Mouse (Mus musculus): ENCODE results near the gene Syt3. TPM values are rescaled to one million over a fixed set of nuclear protein-coding genes. Genes with fewer than 3 reads are reported as not detected.

Gene Syt3
- polyA plus RNA-seq, 1 experiment from 2014 or later = 61.8 TPM

DNA sequence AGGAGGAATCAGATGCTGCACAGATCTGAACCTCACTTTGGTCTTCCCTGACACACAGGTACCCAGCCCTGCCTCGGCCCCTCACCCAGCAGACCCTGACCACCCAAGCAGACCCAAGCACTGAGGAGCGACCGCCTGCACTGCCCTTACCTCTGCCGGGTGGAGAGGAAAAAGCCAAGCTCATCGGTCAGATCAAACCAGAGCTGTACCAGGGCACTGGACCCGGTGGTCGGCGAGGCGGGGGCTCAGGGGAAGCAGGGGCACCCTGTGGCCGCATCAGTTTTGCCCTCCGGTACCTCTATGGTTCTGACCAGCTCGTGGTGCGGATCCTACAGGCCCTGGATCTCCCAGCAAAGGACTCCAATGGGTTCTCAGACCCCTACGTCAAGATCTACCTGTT is 8.4 kb downstream of the Syt3 start:
- Histone ChIP-seq H3K4me2 (replicated peaks) (no peak overlapping the region), H3K9me3 (ENCODE audit: control insufficient read depth, low read length) (no peaks in the 10 kb centered on the region), H3K27me3 (ENCODE audit: control insufficient read depth, insufficient read depth, low read length) (no peaks in the 10 kb centered on the region), H3K4me1 (replicated peaks; ENCODE audit: control insufficient read depth, insufficient read depth, low read length) (no peaks in the 10 kb centered on the region), H3K4me3 (replicated peaks; ENCODE audit: low read length) (no peak overlapping the region), H3K27ac (no peak overlapping the region), H3K36me3 (replicated peaks; ENCODE audit: control insufficient read depth, insufficient read depth) (no peaks in the 10 kb centered on the region), H3K9ac (no peak overlapping the region)
- 86% methylated on average over 14 of the region's 14 CpGs for WGBS
- no peak for DNase-seq (ENCODE audit: low spot score)
- ATAC-seq (ENCODE audit: low FRiP score) = no peak

DNA sequence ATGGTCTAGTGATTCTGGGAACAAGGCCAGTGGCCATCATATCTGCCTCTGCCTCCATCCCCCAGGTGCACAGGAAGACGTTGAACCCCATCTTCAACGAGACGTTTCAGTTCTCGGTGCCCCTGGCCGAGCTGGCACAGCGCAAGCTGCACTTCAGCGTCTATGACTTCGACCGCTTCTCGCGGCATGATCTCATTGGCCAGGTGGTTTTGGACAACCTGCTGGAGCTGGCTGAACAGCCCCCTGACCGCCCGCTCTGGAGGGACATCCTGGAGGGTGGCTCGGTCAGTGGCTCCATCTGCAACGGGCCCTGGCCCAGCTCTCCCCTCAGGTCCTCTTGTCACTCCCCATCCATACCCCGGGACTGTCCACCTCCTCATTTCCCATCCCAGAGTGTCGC is 9.4 kb downstream of the Syt3 start:
- no peak overlapping the region for H3K27ac ChIP-seq
- WGBS = 94% methylated on average over 17 of the region's 17 CpGs
- no peaks in the 10 kb centered on the region for H3K9me3 ChIP-seq (ENCODE audit: control insufficient read depth, low read length)
- no peak for ATAC-seq (ENCODE audit: low FRiP score)
- H3K9ac ChIP-seq = no peak overlapping the region
- no peak for DNase-seq (ENCODE audit: low spot score)
- H3K4me2 ChIP-seq (replicated peaks) = no peak overlapping the region
- no peaks in the 10 kb centered on the region for H3K36me3 ChIP-seq (replicated peaks; ENCODE audit: control insufficient read depth, insufficient read depth)
- no peak overlapping the region for H3K4me3 ChIP-seq (replicated peaks; ENCODE audit: low read length)
- no peaks in the 10 kb centered on the region for H3K27me3 ChIP-seq (ENCODE audit: control insufficient read depth, insufficient read depth, low read length)
- H3K4me1 ChIP-seq (replicated peaks; ENCODE audit: control insufficient read depth, insufficient read depth, low read length) = no peaks in the 10 kb centered on the region

DNA sequence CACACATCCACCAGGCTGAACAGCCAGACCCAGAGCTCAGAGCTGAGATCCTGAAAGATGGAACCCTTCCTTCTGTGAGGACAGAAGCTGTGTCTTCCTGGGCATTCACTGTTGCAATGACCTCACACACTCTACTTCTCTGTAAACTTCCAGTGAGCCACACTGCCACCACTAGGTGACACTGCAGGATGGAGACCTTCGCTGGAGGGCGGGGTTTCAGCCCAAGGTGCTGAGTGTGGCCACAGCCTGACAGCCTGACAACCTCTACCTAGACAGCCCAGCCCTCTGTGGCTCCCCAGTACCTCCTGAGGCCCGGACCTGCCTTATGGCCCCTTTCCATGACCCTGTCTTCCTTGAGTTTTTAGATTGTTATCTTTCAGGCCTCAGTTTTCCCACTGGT is 14.7 kb downstream of the Syt3 start:
- H3K27ac ChIP-seq = no peak overlapping the region
- no peaks in the 10 kb centered on the region for H3K9me3 ChIP-seq (ENCODE audit: control insufficient read depth, low read length)
- ATAC-seq (ENCODE audit: low FRiP score) (peak; percentile 54), DNase-seq (ENCODE audit: low spot score) (peak; percentile 68)
- 21% methylated on average over 3 of the region's 3 CpGs for WGBS
- no peak overlapping the region for H3K4me2 ChIP-seq (replicated peaks)
- no peak overlapping the region for H3K4me3 ChIP-seq (replicated peaks; ENCODE audit: low read length)
- H3K9ac ChIP-seq = 0 out of 2 replicates have a peak overlapping the region, but pooled peaks have one; percentile 4
- no peaks in the 10 kb centered on the region for H3K36me3 ChIP-seq (replicated peaks; ENCODE audit: control insufficient read depth, insufficient read depth)
- H3K27me3 ChIP-seq (ENCODE audit: control insufficient read depth, insufficient read depth, low read length) = no peaks in the 10 kb centered on the region
- no peaks in the 10 kb centered on the region for H3K4me1 ChIP-seq (replicated peaks; ENCODE audit: control insufficient read depth, insufficient read depth, low read length)

DNA sequence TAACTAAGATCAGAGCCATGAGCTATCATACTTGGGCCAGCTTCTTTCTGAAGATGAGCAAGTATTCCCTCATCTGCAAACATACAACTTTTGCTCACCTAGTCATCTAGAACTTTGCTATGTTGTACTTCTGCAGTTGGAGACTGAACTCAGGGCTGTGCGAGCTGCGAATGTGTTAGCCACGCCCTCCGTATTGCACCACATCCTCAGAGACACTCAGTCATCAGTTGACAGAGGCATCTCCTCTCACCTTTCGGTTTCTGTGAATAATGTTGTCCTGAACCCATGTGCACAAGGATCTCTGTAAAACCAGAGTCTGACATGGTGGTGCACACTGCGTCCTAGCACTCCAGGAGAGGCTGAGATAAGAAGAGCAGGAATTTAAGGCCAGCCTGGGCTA is 17.8 kb downstream of the Syt3 start:
- WGBS = 88% methylated on average over 6 of the region's 6 CpGs
- peaks cover 3% of the 10 kb centered on the region; the same call in 1 of the 2 replicates for H3K4me1 ChIP-seq (replicated peaks; ENCODE audit: control insufficient read depth, insufficient read depth, low read length)
- DNase-seq (ENCODE audit: low spot score) = no peak

DNA sequence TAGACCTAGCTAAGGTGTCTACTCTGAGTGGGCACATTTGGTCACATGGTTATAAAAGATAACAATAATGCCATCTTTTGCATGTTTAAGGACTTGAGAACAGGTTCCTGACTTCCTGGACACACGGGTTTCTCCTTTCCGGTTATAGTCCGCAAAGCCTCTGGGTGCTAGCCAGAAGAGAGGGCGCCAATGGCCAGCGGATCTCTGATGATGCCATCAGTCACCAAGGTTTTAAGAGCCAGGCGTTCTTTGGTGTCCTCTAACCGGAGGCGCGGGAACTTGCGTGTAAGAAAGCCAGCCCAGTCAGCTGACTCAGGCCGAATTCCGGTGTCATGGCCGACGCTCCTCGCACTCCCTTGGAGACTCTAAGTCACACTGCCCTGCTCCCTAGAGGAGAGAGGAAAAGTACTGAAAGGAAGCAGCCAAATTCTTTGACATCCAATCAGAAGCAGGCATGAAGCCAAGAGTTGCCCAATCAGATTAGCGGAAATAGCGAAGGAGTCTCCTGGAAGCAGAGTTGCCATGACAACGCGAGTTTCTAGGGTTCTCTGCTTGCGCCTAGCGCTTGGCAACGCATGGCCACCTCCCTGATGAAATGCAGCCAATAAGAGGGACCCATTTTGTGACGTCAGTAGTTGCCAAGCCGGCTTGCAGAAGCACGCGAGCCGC is 21.6 kb downstream of the Syt3 start:
- H3K9ac ChIP-seq = no peak overlapping the region

More for the DNA sequence above, 17.8 kb downstream of the Syt3 start:
- Histone ChIP-seq H3K4me2 (replicated peaks) (no peak overlapping the region), H3K36me3 (replicated peaks; ENCODE audit: control insufficient read depth, insufficient read depth) (no peaks in the 10 kb centered on the region), H3K27ac (no peak overlapping the region), H3K9me3 (ENCODE audit: control insufficient read depth, low read length) (no peaks in the 10 kb centered on the region), H3K27me3 (ENCODE audit: control insufficient read depth, insufficient read depth, low read length) (no peaks in the 10 kb centered on the region), H3K4me3 (replicated peaks; ENCODE audit: low read length) (no peak overlapping the region), H3K9ac (no peak overlapping the region)
- no peak for ATAC-seq (ENCODE audit: low FRiP score)

DNA sequence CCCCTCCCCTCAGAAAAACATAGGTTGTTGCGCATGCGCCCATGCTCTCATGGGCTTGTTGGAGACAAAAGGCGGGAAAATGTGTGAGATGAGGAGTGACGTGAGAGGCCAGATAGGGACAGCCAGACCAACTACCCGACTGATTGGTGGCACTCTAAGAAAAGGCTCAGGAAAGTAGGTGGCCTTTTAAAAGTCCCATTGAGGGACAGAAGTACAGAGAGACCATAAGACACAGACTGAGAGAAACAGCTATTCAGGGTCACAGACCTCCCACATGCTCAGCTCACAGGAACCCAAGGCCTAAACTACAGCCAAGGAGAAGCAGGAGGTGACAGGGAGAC is 22.1 kb downstream of the Syt3 start:
- ATAC-seq (ENCODE audit: low FRiP score) (no peak), DNase-seq (ENCODE audit: low spot score) (no peak)
- Histone ChIP-seq H3K4me1 (replicated peaks; ENCODE audit: control insufficient read depth, insufficient read depth, low read length) (peaks cover 3% of the 10 kb centered on the region; the same call in 1 of the 2 replicates), H3K27me3 (ENCODE audit: control insufficient read depth, insufficient read depth, low read length) (no peaks in the 10 kb centered on the region), H3K27ac (no peak overlapping the region), H3K9me3 (ENCODE audit: control insufficient read depth, low read length) (no peaks in the 10 kb centered on the region), H3K4me2 (replicated peaks) (peak overlapping the region; percentile 13; the same call in 1 of the 2 replicates), H3K36me3 (replicated peaks; ENCODE audit: control insufficient read depth, insufficient read depth) (no peaks in the 10 kb centered on the region), H3K4me3 (replicated peaks; ENCODE audit: low read length) (no peak overlapping the region), H3K9ac (no peak overlapping the region)
- 0% methylated on average over 5 of the region's 5 CpGs for WGBS

More for the DNA sequence above, 21.6 kb downstream of the Syt3 start:
- H3K4me2 ChIP-seq (replicated peaks) = peak overlapping the region; percentile 50
- peak overlapping the region; percentile 27 for H3K4me3 ChIP-seq (replicated peaks; ENCODE audit: low read length)
- ATAC-seq (ENCODE audit: low FRiP score) (peak; percentile 97), DNase-seq (ENCODE audit: low spot score) (peak; percentile 100)
- peak overlapping the region; percentile 75 for H3K27ac ChIP-seq
- H3K4me1 ChIP-seq (replicated peaks; ENCODE audit: control insufficient read depth, insufficient read depth, low read length) = peaks cover 3% of the 10 kb centered on the region; the same call in 1 of the 2 replicates
- 2% methylated on average over 27 of the region's 27 CpGs for WGBS
- H3K36me3 ChIP-seq (replicated peaks; ENCODE audit: control insufficient read depth, insufficient read depth) = no peaks in the 10 kb centered on the region
- no peaks in the 10 kb centered on the region for H3K27me3 ChIP-seq (ENCODE audit: control insufficient read depth, insufficient read depth, low read length)
- no peaks in the 10 kb centered on the region for H3K9me3 ChIP-seq (ENCODE audit: control insufficient read depth, low read length)

DNA sequence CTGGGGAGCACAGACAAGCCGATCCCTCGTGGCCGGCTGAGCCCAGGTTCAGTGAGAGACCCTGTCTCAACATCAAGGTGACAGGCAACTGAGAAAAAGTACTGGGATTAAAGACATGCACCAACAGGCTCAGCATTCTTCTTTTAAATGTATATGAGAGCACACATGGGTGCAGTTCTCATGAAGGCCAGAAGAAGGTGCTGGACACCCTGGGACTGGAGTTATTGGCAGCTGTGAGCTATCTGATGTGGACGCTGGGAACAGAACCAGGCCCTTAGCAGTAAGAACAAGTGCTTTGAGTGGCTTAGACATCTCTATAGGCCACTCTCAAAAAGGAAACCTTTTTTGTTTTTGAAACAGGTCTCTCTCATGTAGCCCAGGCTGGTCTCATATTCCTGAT is 27.2 kb downstream of the Syt3 start:
- H3K27ac ChIP-seq = no peak overlapping the region
- no peaks in the 10 kb centered on the region for H3K36me3 ChIP-seq (replicated peaks; ENCODE audit: control insufficient read depth, insufficient read depth)
- H3K9me3 ChIP-seq (ENCODE audit: control insufficient read depth, low read length) = no peaks in the 10 kb centered on the region
- H3K4me2 ChIP-seq (replicated peaks) = no peak overlapping the region
- 77% methylated on average over 4 of the region's 4 CpGs for WGBS
- peaks cover under 1% of the 10 kb centered on the region; the same call in 1 of the 2 replicates for H3K4me1 ChIP-seq (replicated peaks; ENCODE audit: control insufficient read depth, insufficient read depth, low read length)
- ATAC-seq (ENCODE audit: low FRiP score) (no peak), DNase-seq (ENCODE audit: low spot score) (no peak)
- H3K27me3 ChIP-seq (ENCODE audit: control insufficient read depth, insufficient read depth, low read length) = no peaks in the 10 kb centered on the region
- no peak overlapping the region for H3K4me3 ChIP-seq (replicated peaks; ENCODE audit: low read length)
- no peak overlapping the region for H3K9ac ChIP-seq

DNA sequence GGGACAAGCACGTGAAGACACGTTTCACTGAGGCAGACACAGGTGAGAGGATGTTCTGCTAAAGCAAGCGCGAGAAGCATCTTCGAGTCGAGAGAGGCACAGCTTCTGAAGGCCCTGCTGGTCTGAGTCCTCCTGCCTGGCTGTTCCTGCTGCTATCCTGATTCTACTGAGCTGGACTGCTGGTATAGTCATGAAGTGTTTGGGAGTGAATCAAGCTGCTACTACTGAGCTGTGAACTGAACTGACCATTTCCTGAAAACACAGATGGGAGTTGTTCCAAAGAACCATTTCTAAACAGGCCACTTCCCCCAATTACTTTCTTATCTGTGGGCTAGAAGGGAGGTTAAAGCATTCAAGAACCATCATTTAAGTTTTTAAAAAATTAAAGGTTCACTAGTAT is 29.4 kb downstream of the Syt3 start:
- no peak overlapping the region for H3K27ac ChIP-seq
- H3K9me3 ChIP-seq (ENCODE audit: control insufficient read depth, low read length) = no peaks in the 10 kb centered on the region
- H3K27me3 ChIP-seq (ENCODE audit: control insufficient read depth, insufficient read depth, low read length) = no peaks in the 10 kb centered on the region
- no peaks in the 10 kb centered on the region for H3K36me3 ChIP-seq (replicated peaks; ENCODE audit: control insufficient read depth, insufficient read depth)
- H3K9ac ChIP-seq = no peak overlapping the region
- ATAC-seq (ENCODE audit: low FRiP score) = no peak
- no peak overlapping the region for H3K4me2 ChIP-seq (replicated peaks)
- DNase-seq (ENCODE audit: low spot score) = no peak
- 85% methylated on average over 6 of the region's 6 CpGs for WGBS
- H3K4me3 ChIP-seq (replicated peaks; ENCODE audit: low read length) = no peak overlapping the region
- no peaks in the 10 kb centered on the region for H3K4me1 ChIP-seq (replicated peaks; ENCODE audit: control insufficient read depth, insufficient read depth, low read length)

DNA sequence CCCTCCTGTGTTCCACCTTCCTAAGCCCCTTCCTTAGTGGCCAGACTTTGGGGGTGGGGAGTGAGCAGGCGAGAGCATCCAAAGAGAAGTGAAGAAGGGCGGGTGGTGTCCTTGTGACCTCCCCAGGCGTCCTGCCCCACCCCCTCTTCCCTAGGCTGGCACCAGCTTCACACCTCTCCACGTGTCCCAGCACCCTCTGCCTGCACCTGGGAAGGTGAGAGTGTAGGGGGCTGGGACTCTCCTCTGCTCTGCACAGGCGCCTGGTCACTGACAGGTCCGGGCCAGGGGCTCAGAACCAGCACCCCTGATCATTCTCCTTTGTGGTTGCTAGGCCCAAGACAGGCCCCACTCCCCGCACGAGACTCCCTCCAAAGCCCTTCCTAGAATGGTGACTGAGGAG is 43.8 kb downstream of the Syt3 start:
- WGBS = 4% methylated on average over 8 of the region's 8 CpGs
- Histone ChIP-seq H3K4me3 (replicated peaks; ENCODE audit: low read length) (peak overlapping the region; percentile 87), H3K9me3 (ENCODE audit: control insufficient read depth, low read length) (no peaks in the 10 kb centered on the region), H3K27me3 (ENCODE audit: control insufficient read depth, insufficient read depth, low read length) (no peaks in the 10 kb centered on the region), H3K4me1 (replicated peaks; ENCODE audit: control insufficient read depth, insufficient read depth, low read length) (peaks cover 37% of the 10 kb centered on the region), H3K9ac (peak overlapping the region; percentile 46), H3K27ac (peak overlapping the region; percentile 86), H3K4me2 (replicated peaks) (peak overlapping the region; percentile 52), H3K36me3 (replicated peaks; ENCODE audit: control insufficient read depth, insufficient read depth) (no peaks in the 10 kb centered on the region)
- DNase-seq (ENCODE audit: low spot score) = no peak
- ATAC-seq (ENCODE audit: low FRiP score) = no peak

Measured in hindbrain, embryonic 14.5 days (tissue).